Mouse (Mus musculus) intestine, postnatal 0 days (tissue): ENCODE data around the gene App. TPM values are rescaled to one million over a fixed set of nuclear protein-coding genes. Genes with fewer than 3 reads are reported as not detected.

Experiments
- ATAC-seq: fragments of 200-750 bp; cut with Nextera tagmentation; 2 replicates; pipeline ENCODE4 v1.8.0; 2017; ENCODE audit warnings: mild to moderate bottlenecking, moderate TSS enrichment, moderate library complexity
- H3K27ac ChIP-seq: fragments of 300-500 bp; sonication (generic); 2 replicates; pipeline ENCODE4 v1.5.1; 2014; ENCODE audit warnings: mild to moderate bottlenecking, low read depth, low read length, moderate library complexity
- H3K27me3 ChIP-seq: fragments of 300-500 bp; sonication (generic); replicated peaks from 2 replicates; pipeline ENCODE4 v1.6.1; 2014; ENCODE audit warnings: low read length, mixed read lengths; ENCODE audit not compliant: control insufficient read depth, insufficient read depth
- H3K36me3 ChIP-seq: fragments of 300-500 bp; sonication (generic); 2 replicates; pipeline ENCODE4 v1.6.1; 2014; ENCODE audit warnings: mild to moderate bottlenecking, moderate library complexity; ENCODE audit not compliant: control insufficient read depth, insufficient read depth
- H3K4me1 ChIP-seq: fragments of 300-500 bp; sonication (generic); replicated peaks from 2 replicates; pipeline ENCODE4 v1.6.1; 2014; ENCODE audit warnings: antibody characterized with exemption, low read length, mixed read lengths; ENCODE audit not compliant: control insufficient read depth, insufficient read depth
- H3K4me2 ChIP-seq: fragments of 300-500 bp; sonication (generic); replicated peaks from 2 replicates; pipeline ENCODE4 v1.6.1; 2014; ENCODE audit warnings: low read depth, mild to moderate bottlenecking, moderate library complexity
- H3K4me3 ChIP-seq: fragments of 300-500 bp; sonication (generic); 2 replicates; pipeline ENCODE4 v1.5.1; 2014; ENCODE audit warnings: low read depth, low read length
- H3K9ac ChIP-seq: fragments of 300-500 bp; sonication (generic); 2 replicates; pipeline ENCODE4 v1.6.1; 2014; ENCODE audit warnings: mild to moderate bottlenecking, low read depth, low read length
- H3K9me3 ChIP-seq: fragments of 300-500 bp; sonication (generic); 2 replicates; pipeline ENCODE4 v1.6.1; 2016; ENCODE audit warnings: mixed run types; ENCODE audit not compliant: control insufficient read depth
- CTCF ChIP-seq: sonication (generic); IDR thresholded peaks from 2 replicates; pipeline ENCODE4 v1.5.1; 2016; ENCODE audit warnings: low read depth, mild to moderate bottlenecking, control low read depth, antibody characterized with exemption, moderate library complexity
- WGBS: fragments of 180-500 bp; shearing (Covaris S2); extraction: QIAGEN DNeasy Blood & Tissue Kit; methylation state at CpG from one replicate; pipeline ENCODE4 v1.1.7; 2014; 5-methylcytosine and 5-hydroxymethylcytosine counted together
- polyA plus RNA-seq: library from polyadenylated mRNA; unstranded; fragments of >200 nt; fragmentation: Nextera tagmentation; extraction: Ambion mirVana; gene quantifications from 2 replicates; pipeline ENCODE4 v1.2.1, GENCODE M21; 2015

Gene App
- polyA plus RNA-seq, 1 experiment from 2014 or later = 191 TPM

GRCm38 (mm10) chr16:85090992-85091391 is 82.6 kb downstream of the App start:
- ATAC-seq = no peak
- WGBS = 68% methylated on average over 14 of the region's 14 CpGs
- H3K4me2 ChIP-seq = no peak overlapping the region

GRCm38 (mm10) chr16:85088126-85088525 is 85.4 kb downstream of the App start:
- H3K4me2 ChIP-seq = no peak overlapping the region
- H3K36me3 ChIP-seq = no peaks in the 10 kb centered on the region
- no peak overlapping the region for H3K27ac ChIP-seq
- TF ChIP-seq CTCF = no peak
- no peaks in the 10 kb centered on the region for H3K9me3 ChIP-seq
- H3K4me3 ChIP-seq = no peak overlapping the region
- ATAC-seq = no peak
- 73% methylated on average over 10 of the region's 10 CpGs for WGBS
- no peaks in the 10 kb centered on the region for H3K27me3 ChIP-seq
- no peaks in the 10 kb centered on the region; the same call in 1 of the 2 replicates for H3K4me1 ChIP-seq
- H3K9ac ChIP-seq = no peak overlapping the region

More at GRCm38 (mm10) chr16:85090992-85091391, 82.6 kb downstream of the App start:
- Histone ChIP-seq H3K4me3 (no peak overlapping the region), H3K27ac (no peak overlapping the region), H3K9me3 (no peaks in the 10 kb centered on the region), H3K4me1 (no peaks in the 10 kb centered on the region; the same call in 1 of the 2 replicates), H3K27me3 (no peaks in the 10 kb centered on the region), H3K9ac (no peak overlapping the region), H3K36me3 (no peaks in the 10 kb centered on the region)
- no peak for TF ChIP-seq CTCF

- Histone ChIP-seq H3K4me2 (no peak overlapping the region), H3K27ac (no peak overlapping the region), H3K4me3 (no peak overlapping the region), H3K4me1 (no peaks in the 10 kb centered on the region; the same call in 1 of the 2 replicates), H3K9me3 (no peaks in the 10 kb centered on the region), H3K36me3 (peaks cover 8% of the 10 kb centered on the region), H3K9ac (no peak overlapping the region; the same call in 1 of the 2 replicates), H3K27me3 (no peaks in the 10 kb centered on the region)
- no peak for ATAC-seq
- TF ChIP-seq CTCF = no peak
- WGBS = 87% methylated on average over 14 of the region's 14 CpGs
Measured at GRCm38 (mm10) chr16:85086303-85086702, 87.3 kb downstream of the App start.

GRCm38 (mm10) chr16:85085902-85086301 is 87.7 kb downstream of the App start:
- Histone ChIP-seq H3K9me3 (no peaks in the 10 kb centered on the region), H3K4me3 (no peak overlapping the region), H3K9ac (no peak overlapping the region), H3K4me2 (no peak overlapping the region), H3K27me3 (no peaks in the 10 kb centered on the region), H3K4me1 (no peaks in the 10 kb centered on the region; the same call in 1 of the 2 replicates), H3K27ac (no peak overlapping the region; the same call in 1 of the 2 replicates), H3K36me3 (peaks cover 8% of the 10 kb centered on the region)
- no peak for ATAC-seq
- WGBS = 74% methylated on average over 6 of the region's 6 CpGs
- TF ChIP-seq CTCF = no peak

GRCm38 (mm10) chr16:85084152-85084551 is 89.4 kb downstream of the App start:
- ATAC-seq = no peak; the same call in 1 of the 2 replicates

GRCm38 (mm10) chr16:85075330-85075729 is 98.2 kb downstream of the App start:
- no peak for TF ChIP-seq CTCF
- Histone ChIP-seq H3K27ac (no peak overlapping the region), H3K27me3 (no peaks in the 10 kb centered on the region), H3K4me1 (no peaks in the 10 kb centered on the region), H3K9ac (no peak overlapping the region), H3K36me3 (peaks cover 23% of the 10 kb centered on the region), H3K4me3 (no peak overlapping the region), H3K4me2 (no peak overlapping the region), H3K9me3 (no peaks in the 10 kb centered on the region)
- ATAC-seq = no peak
- 41% methylated on average over 2 of the region's 2 CpGs for WGBS

More at GRCm38 (mm10) chr16:85084152-85084551, 89.4 kb downstream of the App start:
- H3K36me3 ChIP-seq = peaks cover 17% of the 10 kb centered on the region
- H3K9me3 ChIP-seq = no peaks in the 10 kb centered on the region
- no peak for TF ChIP-seq CTCF
- H3K27ac ChIP-seq = no peak overlapping the region
- WGBS = 88% methylated on average over 1 of the region's 1 CpGs
- no peak overlapping the region for H3K4me3 ChIP-seq
- no peaks in the 10 kb centered on the region for H3K27me3 ChIP-seq
- no peak overlapping the region for H3K9ac ChIP-seq
- H3K4me1 ChIP-seq = no peaks in the 10 kb centered on the region; the same call in 1 of the 2 replicates
- H3K4me2 ChIP-seq = no peak overlapping the region

- peaks cover 20% of the 10 kb centered on the region for H3K36me3 ChIP-seq
- no peaks in the 10 kb centered on the region for H3K4me1 ChIP-seq
- H3K4me3 ChIP-seq = no peak overlapping the region
- no peak overlapping the region for H3K4me2 ChIP-seq
- H3K27ac ChIP-seq = no peak overlapping the region
- H3K9me3 ChIP-seq = no peaks in the 10 kb centered on the region
- WGBS = 45% methylated on average over 6 of the region's 6 CpGs
- TF ChIP-seq CTCF = no peak
- H3K27me3 ChIP-seq = no peaks in the 10 kb centered on the region
- no peak for ATAC-seq
- H3K9ac ChIP-seq = no peak overlapping the region
Measured at GRCm38 (mm10) chr16:85074889-85075288, 98.7 kb downstream of the App start.
